In the genomic region with DNA sequence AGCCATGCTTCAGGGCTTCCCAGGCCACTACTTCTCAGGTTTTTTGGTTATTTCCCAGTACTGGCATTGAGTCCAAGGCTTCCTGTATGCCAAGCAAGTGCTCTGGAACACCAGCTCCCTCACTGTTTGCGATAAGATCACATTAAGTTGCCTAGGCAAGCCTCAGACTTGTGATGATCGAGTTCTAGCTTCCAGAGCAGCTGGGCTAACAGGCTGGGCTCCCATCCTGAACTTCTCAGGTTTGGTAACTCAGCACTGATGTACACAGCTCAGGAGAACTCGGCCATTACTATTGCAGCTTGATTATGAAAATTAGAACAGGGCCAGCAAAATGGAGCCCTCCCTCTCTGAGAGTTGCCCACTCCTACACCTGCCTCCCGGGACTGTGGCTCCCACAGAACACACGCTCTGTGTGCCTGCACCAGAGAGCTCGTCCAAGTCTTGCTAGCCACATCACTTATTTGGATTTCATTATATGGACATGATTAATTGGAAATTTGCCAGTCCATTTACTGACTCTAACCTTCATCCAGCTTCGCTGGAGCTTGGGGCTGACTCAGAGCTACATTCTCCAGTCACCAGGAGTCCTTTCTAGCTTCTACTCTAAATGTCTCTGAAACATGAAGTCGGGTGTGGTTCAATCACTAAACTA, we compare ENCODE assay signal across 10 mouse cellular contexts. TPM values are rescaled to one million over a fixed set of nuclear protein-coding genes. Genes with fewer than 3 reads are reported as not detected.
A peak's percentile ranks its signal among the peaks of the same experiment; 100 is the strongest.
DNase-seq lines count a peak whose midpoint lies in the region; ATAC-seq and TF ChIP-seq lines count a peak whose summit lies in the region.
"Had no signal": no experiment of that assay in that cellular context is flagged by ENCODE, and none has a peak within 500 bp of the region (broad histone marks: within the 10 kb centered on the region; RNA-seq: fewer than 3 reads in every experiment).

No protein-coding gene starts in this region.

- 0 out of 2 replicates have a peak overlapping the region, but pooled peaks have one; percentile 21 for H3K27ac ChIP-seq in forebrain, embryonic 14.5 days (ENCODE audit: low read depth, low read length)
- no peak overlapping the region for H3K27ac ChIP-seq in forebrain, embryonic 12.5 days
- no peak overlapping the region for H3K27ac ChIP-seq in kidney, embryonic 15.5 days
- H3K27ac ChIP-seq in limb, embryonic 13.5 days, result peak overlapping the region; percentile 29; the same call in 1 of the 2 replicates
- no peak overlapping the region for H3K27ac ChIP-seq in left cerebral cortex, adult 2 months
- H3K27ac ChIP-seq: heart, embryonic 13.5 days had no signal

- intact Hi-C loops in left cerebral cortex, adult 2 months (cut with DNase I), result no loop called here

- TF ChIP-seq CTCF in left cerebral cortex, adult 2 months (IDR thresholded peaks at IDR 0.05), result no peak

- H3K9ac ChIP-seq in forebrain, embryonic 14.5 days (ENCODE audit: low read length), result no peak overlapping the region
- no peak overlapping the region for H3K9ac ChIP-seq in forebrain, embryonic 12.5 days
- H3K9ac ChIP-seq in kidney, embryonic 15.5 days, result no peak overlapping the region
- no peak overlapping the region for H3K9ac ChIP-seq in limb, embryonic 13.5 days
- H3K9ac ChIP-seq: heart, embryonic 13.5 days had no signal

- H3K9me3 ChIP-seq in forebrain, embryonic 14.5 days (replicated peaks; ENCODE audit: control insufficient read depth, low read length), result no peaks in the 10 kb centered on the region
- H3K9me3 ChIP-seq in forebrain, embryonic 12.5 days, result no peaks in the 10 kb centered on the region
- H3K9me3 ChIP-seq in kidney, embryonic 15.5 days (replicated peaks), result no peaks in the 10 kb centered on the region
- no peaks in the 10 kb centered on the region for H3K9me3 ChIP-seq in limb, embryonic 13.5 days
- H3K9me3 ChIP-seq: heart, embryonic 13.5 days had no signal

- H3K4me1 ChIP-seq in forebrain, embryonic 14.5 days (ENCODE audit: control insufficient read depth, insufficient read depth, low read length), result peaks cover 8% of the 10 kb centered on the region
- H3K4me1 ChIP-seq in forebrain, embryonic 12.5 days, result peaks cover 15% of the 10 kb centered on the region
- peaks cover 21% of the 10 kb centered on the region for H3K4me1 ChIP-seq in kidney, embryonic 15.5 days
- peaks cover 12% of the 10 kb centered on the region for H3K4me1 ChIP-seq in limb, embryonic 13.5 days

- H3K27me3 ChIP-seq in forebrain, embryonic 14.5 days (replicated peaks; ENCODE audit: control insufficient read depth, insufficient read depth, low read length), result no peaks in the 10 kb centered on the region
- no peaks in the 10 kb centered on the region for H3K27me3 ChIP-seq in forebrain, embryonic 12.5 days
- no peaks in the 10 kb centered on the region for H3K27me3 ChIP-seq in kidney, embryonic 15.5 days
- H3K27me3 ChIP-seq in limb, embryonic 13.5 days, result no peaks in the 10 kb centered on the region
- H3K27me3 ChIP-seq: heart, embryonic 13.5 days had no signal

- ATAC-seq in forebrain, embryonic 14.5 days, result no peak
- ATAC-seq in forebrain, embryonic 12.5 days (ENCODE audit: low FRiP score), result no peak
- ATAC-seq in kidney, embryonic 15.5 days (replicated peaks; ENCODE audit: low FRiP score), result peak; percentile 43; the same call in 1 of the 2 replicates
- no peak for ATAC-seq in limb, embryonic 13.5 days (ENCODE audit: low FRiP score, low read depth)

- H3K4me3 ChIP-seq in forebrain, embryonic 14.5 days (ENCODE audit: low read depth, low read length), result no peak overlapping the region
- H3K4me3 ChIP-seq in forebrain, embryonic 12.5 days (replicated peaks), result no peak overlapping the region
- H3K4me3 ChIP-seq in kidney, embryonic 15.5 days (replicated peaks), result no peak overlapping the region
- no peak overlapping the region for H3K4me3 ChIP-seq in limb, embryonic 13.5 days
- H3K4me3 ChIP-seq in left cerebral cortex, adult 2 months, result no peak overlapping the region
- H3K4me3 ChIP-seq: heart, embryonic 13.5 days had no signal

- DNase-seq in forebrain, embryonic 14.5 days (ENCODE audit: low spot score), result peak; percentile 34
- DNase-seq in kidney, postnatal 14 days, result no peak
- peak; percentile 71 for DNase-seq in Muller cell, postnatal 12 days (ENCODE audit: inconsistent ontology term)
- DNase-seq in embryo, embryonic 10.5 days (ENCODE audit: low spot score), result no peak
- no peak for DNase-seq in left cerebral cortex, adult 2 months (ENCODE audit: extremely low spot score in 1 of 2, low spot score in 2 of 2)
- DNase-seq: lung, postnatal 10 days had no signal

- WGBS in forebrain, embryonic 14.5 days, result 52% methylated on average over 8 of the region's 8 CpGs
- 77% methylated on average over 8 of the region's 8 CpGs for WGBS in forebrain, embryonic 12.5 days
- whole genome bisulfite sequencing in kidney, embryonic 15.5 days, result 61% methylated on average over 8 of the region's 8 CpGs
- WGBS in limb, embryonic 13.5 days, result 58% methylated on average over 8 of the region's 8 CpGs

- H3K36me3 ChIP-seq in forebrain, embryonic 14.5 days (ENCODE audit: control insufficient read depth, insufficient read depth, low read length), result no peaks in the 10 kb centered on the region
- no peaks in the 10 kb centered on the region for H3K36me3 ChIP-seq in forebrain, embryonic 12.5 days (replicated peaks)
- no peaks in the 10 kb centered on the region for H3K36me3 ChIP-seq in kidney, embryonic 15.5 days
- no peaks in the 10 kb centered on the region for H3K36me3 ChIP-seq in limb, embryonic 13.5 days
- H3K36me3 ChIP-seq: heart, embryonic 13.5 days had no signal

- H3K4me2 ChIP-seq in forebrain, embryonic 14.5 days (ENCODE audit: low read length), result no peak overlapping the region
- no peak overlapping the region for H3K4me2 ChIP-seq in forebrain, embryonic 12.5 days
- H3K4me2 ChIP-seq in kidney, embryonic 15.5 days, result no peak overlapping the region
- H3K4me2 ChIP-seq in limb, embryonic 13.5 days (replicated peaks), result no peak overlapping the region
- H3K4me2 ChIP-seq: heart, embryonic 13.5 days had no signal

RNA-seq across cellular contexts. Expression of gene Znrf2, which starts 14.5 kb away (rescaled TPM):
- 16.5 and 17.9 TPM in 2 replicates for polyA plus RNA-seq in forebrain, embryonic 14.5 days (2014; fragmentation: Nextera tagmentation; extraction: Ambion mirVana)
- 5.4 and 5.6 TPM in 2 replicates for polyA plus RNA-seq in forebrain, embryonic 12.5 days (2016; fragmentation: Nextera tagmentation; extraction: Ambion mirVana)
- 4.1 and 4.3 TPM in 2 replicates for polyA plus RNA-seq in kidney, embryonic 15.5 days (2015; fragmentation: Nextera tagmentation; extraction: Ambion mirVana)
- 2.9 and 3.1 TPM in 2 replicates for polyA plus RNA-seq in limb, embryonic 13.5 days (2015; fragmentation: Nextera tagmentation; extraction: Ambion mirVana)
- 10 to 100 TPM; 13.7 to 14.1 TPM for total RNA-seq in left cerebral cortex, adult 2 months (2021)

Comparison
In these comparisons a context has a peak if more than half of its experiments do, and no peak if none do; other contexts are left out.
1. H3K27ac ChIP-seq: peak in forebrain, embryonic 14.5 days (single experiment) and limb, embryonic 13.5 days (single experiment); none in forebrain, embryonic 12.5 days (single experiment), kidney, embryonic 15.5 days (single experiment) and left cerebral cortex, adult 2 months (single experiment).
2. DNase-seq: peak in forebrain, embryonic 14.5 days (single experiment) and Muller cell, postnatal 12 days (single experiment); none in kidney, postnatal 14 days (single experiment), embryo, embryonic 10.5 days (single experiment) and left cerebral cortex, adult 2 months (0 of 2).